Mouse (Mus musculus): ENCODE measurements at regions not wholly inside any gene's neighbourhood (a gene's known extent, or its start where the extent isn't known, plus 50 kb on each side); places are given as distances from the start of the nearest gene placed in this dataset.
"Not testable (repeated sequence)": the region's sequence is repeated elsewhere in the genome, so short reads cannot be mapped to it uniquely, and the experiment has no call there.

DNA sequence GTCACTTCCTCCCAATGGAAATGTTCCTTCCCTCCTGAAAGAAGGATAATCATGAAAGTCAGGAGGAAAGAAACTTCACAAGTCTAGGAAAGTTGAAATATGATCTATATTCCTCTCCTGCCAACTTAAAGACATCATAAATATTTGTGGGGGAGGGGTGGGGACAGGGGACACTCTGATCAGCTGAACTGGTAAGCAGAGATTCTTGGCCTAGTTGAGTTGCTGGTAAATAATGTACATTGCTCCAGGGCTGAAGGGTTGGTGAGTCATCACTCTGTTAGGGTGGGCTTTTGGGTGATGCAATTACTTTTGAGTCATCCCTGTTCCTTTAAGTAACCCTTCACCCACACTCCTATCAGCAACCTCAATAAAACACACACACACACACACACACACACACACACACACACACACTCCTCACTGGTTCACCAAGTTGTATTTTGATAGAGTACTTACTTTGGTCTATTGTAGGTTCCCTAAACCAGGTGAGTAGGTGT is 56.0 kb downstream of the Ccdc71l start:
- no peak for DNase-seq (ENCODE audit: low read depth, low spot score)

GRCm38 (mm10) chr12:32435126-32435525 is 56.6 kb downstream of the Ccdc71l start:
- peak; percentile 68 for DNase-seq (ENCODE audit: low read depth, low spot score)

GRCm38 (mm10) chr12:32438209-32438608 is 59.7 kb downstream of the Ccdc71l start:
- no peak for DNase-seq (ENCODE audit: low read depth, low spot score)

- no peak for DNase-seq (ENCODE audit: low read depth, low spot score)
Observed at GRCm38 (mm10) chr12:32444770-32445169, 66.3 kb downstream of the Ccdc71l start.

DNA sequence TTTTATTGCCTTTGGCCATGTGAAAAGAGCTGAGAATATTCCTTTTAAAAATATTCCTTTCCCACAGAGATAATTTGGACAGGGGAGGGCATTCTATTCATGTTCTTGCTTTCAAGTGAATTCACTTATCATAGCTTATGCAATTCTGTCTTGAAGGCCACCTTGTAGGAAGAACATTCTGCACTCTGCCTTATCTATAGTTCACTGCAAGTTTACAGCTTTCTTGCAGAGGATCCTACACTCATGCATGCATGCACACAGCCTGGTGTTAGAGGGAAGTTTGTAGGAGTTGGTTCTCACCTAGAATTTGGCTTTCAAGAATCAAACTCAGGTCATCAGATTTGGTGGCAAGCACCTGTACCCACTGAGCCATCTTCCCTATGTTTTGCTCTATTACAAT is 67.4 kb downstream of the Ccdc71l start:
- DNase-seq (ENCODE audit: low read depth, low spot score), result no peak

DNA sequence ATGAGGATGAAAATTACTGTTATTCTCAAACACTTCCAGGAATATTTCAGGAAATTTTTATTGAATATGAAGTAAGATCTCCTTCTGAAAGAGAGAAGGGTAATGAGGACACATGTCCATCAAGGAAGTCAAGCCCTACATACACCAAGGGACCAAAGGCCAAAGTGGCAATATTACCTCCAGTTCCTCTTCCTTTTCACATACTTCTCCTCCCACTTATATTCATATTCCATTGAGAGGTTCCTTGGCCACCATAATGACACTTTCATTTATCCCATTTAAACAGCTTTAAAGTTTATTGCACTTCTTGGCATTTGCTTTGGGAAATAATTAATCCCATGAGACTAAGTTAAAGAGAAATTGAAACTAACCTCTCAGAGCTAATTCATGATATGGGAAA is 70.9 kb downstream of the Ccdc71l start:
- DNase-seq (ENCODE audit: low read depth, low spot score), result no peak

DNA sequence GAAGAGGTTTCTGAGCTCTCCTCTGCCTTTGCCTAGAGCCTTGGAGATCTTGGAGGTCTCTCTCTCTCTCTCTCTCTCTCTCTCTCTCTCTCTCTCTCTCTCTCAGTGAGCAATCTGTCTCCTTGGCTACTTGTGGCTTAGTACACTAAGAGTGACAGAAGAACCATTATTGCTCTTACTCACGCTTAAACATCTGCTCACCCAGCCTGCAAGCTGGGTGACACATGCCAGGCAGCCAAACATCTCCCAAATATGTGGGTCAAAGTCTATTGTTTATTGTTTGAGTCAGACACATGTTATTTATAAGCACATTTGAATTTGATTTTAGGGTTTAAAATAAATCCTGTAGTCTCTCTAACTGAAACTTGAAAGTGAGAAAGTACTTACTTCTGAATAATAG is 72.7 kb downstream of the Ccdc71l start:
- no peak for DNase-seq (ENCODE audit: low read depth, low spot score)

DNA sequence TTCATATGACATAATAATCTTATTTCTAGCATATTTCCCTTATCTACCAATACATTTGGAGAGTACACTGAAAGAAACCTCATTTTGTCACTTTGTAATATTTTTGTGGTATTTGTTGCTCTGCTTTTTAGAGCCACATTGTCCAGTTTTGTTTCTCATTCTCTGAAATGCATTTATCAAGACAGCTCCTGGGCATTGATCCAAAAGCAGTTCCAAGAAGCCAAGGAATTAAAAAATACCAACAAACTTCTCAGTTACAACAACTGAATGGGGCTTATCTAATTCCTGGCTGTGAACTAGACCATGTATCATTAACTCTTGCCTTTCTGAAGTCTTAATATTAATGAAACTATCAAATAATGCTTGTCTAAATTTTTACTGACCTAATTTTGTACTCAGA is 76.3 kb downstream of the Ccdc71l start:
- DNase-seq (ENCODE audit: low read depth, low spot score), result peak; percentile 30

DNA sequence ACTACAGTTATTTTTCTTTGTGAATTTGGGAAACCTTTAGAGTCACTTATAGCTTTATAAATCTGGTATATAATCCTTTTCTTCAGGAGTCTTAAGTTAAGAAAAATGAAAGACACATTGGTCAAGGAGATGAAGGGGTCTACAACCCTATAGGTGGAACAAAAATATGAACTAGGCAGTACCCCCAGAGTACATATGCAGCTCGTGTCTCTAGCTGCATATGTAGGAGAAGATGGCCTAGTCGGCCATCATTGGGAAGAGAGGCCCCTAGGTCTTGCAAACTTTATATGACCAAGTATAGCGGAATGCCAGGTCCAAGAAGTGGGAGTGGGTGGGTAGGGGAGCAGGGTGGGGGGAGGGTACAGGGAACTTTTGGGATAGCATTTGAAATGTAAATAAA is 76.7 kb downstream of the Ccdc71l start:
- not testable (repeated sequence) for DNase-seq (ENCODE audit: low read depth, low spot score)

DNA sequence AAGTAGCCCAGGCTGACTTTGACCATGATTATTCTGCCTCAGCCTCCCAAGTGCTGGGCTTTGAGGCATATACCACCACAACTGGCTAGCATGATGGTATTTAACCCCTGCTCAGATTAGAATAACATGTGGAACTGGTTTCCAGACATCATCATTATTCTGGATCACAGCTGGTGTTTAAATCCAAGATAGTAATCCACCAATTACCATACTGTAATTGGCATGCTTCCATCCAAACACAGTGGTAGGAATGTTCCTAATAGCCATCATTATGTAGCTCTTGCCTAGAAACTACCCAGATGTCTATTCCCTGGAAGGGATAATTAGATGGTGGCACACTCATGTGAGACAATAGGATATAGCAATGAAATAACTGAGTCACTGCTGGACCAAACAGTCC is 77.4 kb downstream of the Ccdc71l start:
- DNase-seq (ENCODE audit: low read depth, low spot score), result no peak

GRCm38 (mm10) chr12:32456796-32457195 is 78.3 kb downstream of the Ccdc71l start:
- DNase-seq (ENCODE audit: low read depth, low spot score), result no peak

DNA sequence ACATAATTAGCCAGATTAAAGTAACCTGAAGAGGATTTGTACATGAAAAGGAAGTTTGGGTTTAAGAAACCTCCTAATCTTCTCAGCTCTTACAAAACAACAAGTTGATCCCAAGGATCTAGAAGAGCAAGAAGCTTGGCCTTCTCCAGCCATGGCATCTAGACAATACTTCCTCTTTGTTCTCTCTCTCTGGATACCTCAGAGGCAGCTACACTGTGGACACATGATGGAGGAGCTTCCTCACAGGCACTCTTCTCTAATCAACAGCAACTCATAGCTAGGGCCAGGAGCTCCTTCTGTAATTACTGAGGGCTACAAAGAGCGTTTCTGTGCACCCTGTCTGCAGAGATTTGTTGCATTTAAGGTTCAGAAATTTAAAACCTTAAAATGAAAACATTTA is 79.9 kb downstream of the Ccdc71l start:
- no peak for DNase-seq (ENCODE audit: low read depth, low spot score)

GRCm38 (mm10) chr12:32460330-32460998 is 82.0 kb downstream of the Ccdc71l start:
- no peak for DNase-seq (ENCODE audit: low read depth, low spot score)

DNA sequence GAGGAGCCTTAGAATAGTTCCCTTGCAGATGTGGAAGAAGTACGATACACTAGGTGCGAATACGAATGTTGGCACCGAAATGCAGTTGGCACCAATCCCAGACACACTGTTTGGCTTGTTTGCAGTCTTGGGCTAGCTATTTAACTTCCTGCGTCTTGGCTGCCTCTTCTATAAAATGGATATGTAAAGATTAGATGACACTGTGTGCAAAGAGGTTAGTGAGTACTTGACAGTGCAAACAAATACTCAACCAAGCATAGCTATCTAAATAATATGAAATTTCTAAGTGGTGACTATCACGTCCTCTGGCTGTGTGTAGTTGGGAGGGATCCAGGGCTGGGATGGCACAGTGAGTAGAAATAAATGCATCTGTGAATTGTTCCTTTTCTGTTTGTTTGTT is 86.9 kb downstream of the Ccdc71l start:
- no peak for DNase-seq (ENCODE audit: low read depth, low spot score)

DNA sequence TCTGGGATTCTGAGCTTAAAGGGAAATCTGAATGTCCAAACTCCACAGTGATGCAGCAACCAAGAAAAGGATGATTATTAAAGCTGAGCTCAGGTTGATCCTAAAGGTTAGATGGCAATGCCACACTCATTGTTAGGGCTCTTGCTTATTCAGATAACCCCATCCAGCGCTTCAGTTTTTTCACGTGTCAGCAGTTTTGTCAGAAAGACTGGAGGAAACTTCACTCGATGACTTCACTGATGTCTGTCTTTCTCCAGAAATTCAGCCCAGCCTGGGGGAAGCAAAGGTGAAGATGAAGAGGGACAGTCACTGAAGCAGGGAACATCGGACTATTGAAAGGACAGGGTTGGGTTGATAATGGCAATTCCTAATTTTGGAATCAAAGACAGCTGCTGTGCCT is 91.4 kb downstream of the Ccdc71l start:
- no peak for DNase-seq (ENCODE audit: low read depth, low spot score)

- DNase-seq (ENCODE audit: low read depth, low spot score), result no peak
Observed at GRCm38 (mm10) chr12:32479451-32479850, 100.9 kb downstream of the Ccdc71l start.

- no peak for DNase-seq (ENCODE audit: low read depth, low spot score)
Observed at GRCm38 (mm10) chr12:32480268-32480667, 101.8 kb downstream of the Ccdc71l start.

GRCm38 (mm10) chr12:32481051-32481450 is 102.5 kb downstream of the Ccdc71l start:
- DNase-seq (ENCODE audit: low read depth, low spot score), result no peak

DNA sequence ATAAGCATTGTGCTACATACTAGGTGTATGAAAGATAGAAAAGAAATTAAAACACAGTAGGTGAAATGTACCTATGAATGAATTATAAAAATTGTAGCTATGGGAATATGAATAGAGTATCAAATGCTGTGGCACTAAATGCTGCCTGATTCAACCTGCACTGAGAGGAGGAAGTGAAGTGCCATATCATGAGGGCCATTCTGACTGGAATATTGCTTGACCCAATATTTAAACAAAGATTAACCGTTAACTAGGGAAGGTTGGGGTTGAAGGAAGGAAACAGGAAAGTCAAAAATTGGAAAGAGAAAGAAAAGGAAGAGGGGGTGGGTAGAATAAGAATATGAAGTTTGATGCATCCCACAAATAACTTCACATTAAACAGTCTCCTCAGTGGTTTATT is 103.8 kb downstream of the Ccdc71l start:
- no peak for DNase-seq (ENCODE audit: low read depth, low spot score)

- DNase-seq (ENCODE audit: low read depth, low spot score), result no peak
Observed at GRCm38 (mm10) chr12:32482777-32483176, 104.3 kb downstream of the Ccdc71l start.

DNA sequence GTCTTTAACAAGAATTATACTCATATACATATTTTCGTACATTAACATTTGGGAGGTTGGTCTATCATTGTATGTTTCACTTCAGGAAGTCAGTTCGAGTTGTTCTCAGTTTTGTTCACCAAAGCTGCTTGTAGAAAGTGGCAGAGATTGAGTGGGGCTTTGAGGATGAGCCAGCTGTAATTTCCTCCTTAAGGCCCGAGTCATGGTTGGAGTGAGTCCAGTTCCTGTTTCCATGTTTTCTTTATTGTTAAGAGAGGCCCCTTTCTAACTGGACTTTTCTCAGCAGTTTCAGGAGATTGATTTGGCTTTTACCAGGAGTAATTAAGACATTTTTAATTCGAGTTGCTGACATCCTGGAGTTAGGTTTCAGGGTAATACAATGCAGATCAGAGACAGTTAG is 107.7 kb downstream of the Ccdc71l start:
- no peak for DNase-seq (ENCODE audit: low read depth, low spot score)

- DNase-seq (ENCODE audit: low read depth, low spot score), result no peak
Observed at GRCm38 (mm10) chr12:32486729-32487128, 108.2 kb downstream of the Ccdc71l start.

GRCm38 (mm10) chr12:32487883-32488577 is 109.5 kb downstream of the Ccdc71l start:
- DNase-seq (ENCODE audit: low read depth, low spot score), result no peak
